Mouse (Mus musculus) urinary bladder, postnatal 36 days (tissue): ENCODE measurements around the gene Gnpat.
A peak's percentile ranks its signal among the peaks of the same experiment; 100 is the strongest.

Experiments
- DNase-seq, 2 experiments: peaks; one replicate each; pipeline ENCODE4 v3.0.0; 2022; ENCODE audit warnings: low spot score in 2 of 2, mixed read lengths in 1 of 2

Gene Gnpat

DNA sequence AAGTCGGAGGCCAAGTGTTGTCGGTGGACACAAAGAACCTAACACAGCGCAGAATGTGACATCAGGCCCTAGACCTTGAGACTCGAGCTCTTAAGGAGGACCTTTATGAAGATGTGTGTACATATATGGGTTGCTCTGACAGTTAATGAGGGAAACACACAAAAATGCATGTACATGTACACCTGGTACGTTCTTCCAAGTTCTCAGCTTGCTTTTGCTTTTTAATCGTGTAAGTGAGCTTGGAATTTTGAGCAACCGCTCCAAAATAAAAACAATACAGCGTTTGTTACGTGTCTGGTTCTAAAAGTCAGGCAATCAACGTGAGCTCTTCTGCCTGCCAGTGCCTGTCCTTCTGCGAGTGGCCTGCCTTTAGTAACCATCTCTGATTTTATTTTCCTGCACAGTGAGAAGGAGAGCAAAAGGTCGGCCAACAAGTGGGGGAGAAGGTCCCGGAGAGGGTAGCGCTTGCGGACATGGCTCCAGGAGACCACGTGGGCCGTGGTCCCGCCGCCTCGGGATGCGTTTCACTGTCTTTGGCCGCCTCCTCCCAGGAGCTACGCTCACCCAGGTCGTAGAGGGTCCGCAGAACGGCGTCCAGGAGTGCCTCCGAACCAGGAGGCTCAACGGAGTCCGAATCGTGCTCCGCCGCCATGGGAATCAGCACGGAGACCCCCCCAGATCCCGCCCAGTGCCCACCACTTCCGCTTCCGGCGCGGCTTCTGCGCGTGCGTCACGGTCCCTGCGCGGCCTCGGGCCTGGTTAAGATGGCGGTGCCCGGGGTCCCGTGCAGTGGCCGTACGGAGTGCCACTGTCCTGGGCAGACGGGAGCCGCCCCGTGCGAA, at the start of gene Gnpat, which contains the start of gene 2810004N23Rik:
Gene Gnpat, plus strand, starts transcription at position 713 of the 842 bp plus-strand sequence.
Gene 2810004N23Rik, minus strand, starts transcription at position 800 of the 842 bp plus-strand sequence.
- peak; percentile 91 to 92 for DNase-seq

DNA sequence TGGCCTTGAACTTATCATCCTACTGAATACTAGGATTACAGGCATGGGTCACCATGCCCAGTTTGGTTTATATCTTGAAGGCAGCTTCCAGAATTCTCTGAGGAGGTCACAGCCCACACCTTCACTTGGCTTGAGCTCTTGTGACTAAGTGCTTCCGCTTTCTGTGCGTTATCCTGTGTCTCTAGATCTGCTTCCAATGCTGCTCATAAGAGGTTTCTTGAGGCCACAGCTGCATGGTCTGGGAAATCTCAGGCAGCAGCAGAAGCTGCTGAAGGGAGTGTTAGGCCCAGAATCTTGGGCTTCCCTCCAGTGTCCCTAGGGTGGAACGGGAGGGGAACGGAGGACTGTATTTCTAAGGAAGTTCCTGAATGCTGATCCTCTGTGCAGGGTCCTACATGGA, 49.5 kb upstream of the Gnpat start:
- no peak for DNase-seq

DNA sequence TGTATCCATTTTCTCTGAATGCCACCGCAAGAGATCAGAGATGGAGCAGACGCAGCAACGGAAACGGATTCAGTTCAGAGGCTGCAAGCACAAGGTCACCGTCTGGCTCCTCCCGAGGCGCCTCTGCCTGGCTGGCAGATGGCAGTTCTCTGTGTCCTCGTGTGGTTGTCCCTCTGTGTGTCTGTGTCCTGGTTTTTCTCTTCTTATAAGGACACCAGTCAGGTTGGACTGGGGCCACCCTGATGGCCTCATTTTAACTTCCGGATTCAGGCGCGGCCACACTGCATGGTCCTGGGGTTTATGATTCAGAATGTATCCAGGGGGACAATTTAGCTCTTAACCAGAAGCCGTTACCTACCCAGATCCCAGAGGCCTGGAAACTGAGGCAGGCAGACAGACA, 47.0 kb upstream of the Gnpat start:
- DNase-seq, result no peak

DNA sequence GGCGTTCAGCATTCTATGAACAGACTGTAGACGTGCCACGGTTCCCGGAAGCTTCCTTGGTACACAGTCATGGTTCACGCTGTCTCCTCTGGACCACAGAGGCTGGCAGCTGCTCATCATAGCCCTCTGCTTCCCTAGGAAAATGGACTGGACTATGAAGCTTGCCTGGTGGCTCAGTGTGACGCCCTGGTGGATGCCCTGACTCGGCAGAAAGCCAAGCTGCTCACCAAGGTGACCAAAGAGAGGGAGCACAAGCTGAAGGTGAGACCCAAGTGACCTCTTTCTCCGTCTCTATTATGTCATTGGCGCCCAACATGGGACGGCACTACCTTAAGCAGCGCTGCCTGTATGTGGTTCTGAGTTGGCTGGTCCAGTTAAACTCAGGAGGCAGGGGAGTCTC, 46.0 kb upstream of the Gnpat start:
- no peak for DNase-seq

DNA sequence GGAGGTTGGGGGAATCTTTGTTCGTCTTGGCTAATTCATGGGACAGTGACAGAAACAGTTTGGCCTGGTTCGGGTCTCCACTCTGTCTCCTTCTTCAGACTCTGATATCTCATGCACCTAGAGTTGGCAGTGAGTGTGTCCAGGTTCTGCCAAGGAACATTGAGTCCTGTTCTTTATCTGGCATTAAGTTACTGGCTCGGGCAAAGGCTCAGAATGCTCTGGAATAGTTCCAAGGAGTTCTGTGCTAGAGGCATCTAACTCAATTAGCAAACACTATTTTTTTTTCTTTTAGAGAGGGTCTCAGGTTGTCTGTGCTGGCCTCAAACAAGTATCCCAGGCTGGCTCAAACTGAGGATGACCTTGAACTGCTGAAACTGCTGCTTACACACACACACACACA, 45.5 kb upstream of the Gnpat start:
- DNase-seq, result no peak

DNA sequence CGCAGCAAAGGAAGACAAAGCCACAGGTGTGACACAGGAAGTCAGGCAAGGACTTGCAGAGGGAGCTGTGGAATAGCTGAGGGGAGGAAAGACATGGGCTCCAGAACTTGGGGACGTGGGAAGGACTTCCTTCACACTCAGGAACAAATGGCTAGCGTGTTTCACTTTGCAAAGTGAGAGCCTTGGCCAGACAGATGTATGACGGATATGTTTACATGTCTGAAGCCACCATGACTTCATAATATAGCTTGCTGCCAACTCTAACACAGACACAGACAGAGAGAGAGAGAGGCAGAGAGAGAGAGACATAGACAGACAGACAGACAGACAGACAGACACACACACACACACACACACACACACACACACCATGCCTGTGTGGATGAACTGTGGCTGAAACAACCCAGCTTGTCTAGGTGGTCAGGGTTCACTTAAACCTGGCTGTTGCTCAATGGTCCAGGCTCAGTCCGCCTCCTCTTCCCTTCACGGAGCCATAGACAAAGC, 43.2 kb upstream of the Gnpat start:
- no peak for DNase-seq

DNA sequence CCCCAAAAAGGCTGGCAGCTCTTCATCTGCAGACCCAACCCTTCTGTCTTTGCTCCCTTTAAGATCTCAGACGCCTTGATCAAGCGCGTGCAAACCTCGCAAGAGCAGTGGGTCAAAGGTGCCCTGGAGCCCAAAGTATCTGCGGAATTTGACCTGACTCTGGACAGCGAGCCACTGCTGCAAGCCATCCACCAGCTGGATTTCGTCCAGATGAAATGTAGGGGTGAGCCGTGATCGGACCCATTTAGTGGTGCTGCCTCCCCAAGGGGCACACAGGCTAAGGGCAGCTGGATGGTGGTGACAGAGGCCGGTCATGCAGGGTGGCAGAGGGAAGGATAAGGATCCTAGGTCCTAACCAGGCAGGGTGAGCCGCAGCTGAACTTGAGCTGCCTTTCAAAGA, 42.7 kb upstream of the Gnpat start:
- DNase-seq, result no peak

DNA sequence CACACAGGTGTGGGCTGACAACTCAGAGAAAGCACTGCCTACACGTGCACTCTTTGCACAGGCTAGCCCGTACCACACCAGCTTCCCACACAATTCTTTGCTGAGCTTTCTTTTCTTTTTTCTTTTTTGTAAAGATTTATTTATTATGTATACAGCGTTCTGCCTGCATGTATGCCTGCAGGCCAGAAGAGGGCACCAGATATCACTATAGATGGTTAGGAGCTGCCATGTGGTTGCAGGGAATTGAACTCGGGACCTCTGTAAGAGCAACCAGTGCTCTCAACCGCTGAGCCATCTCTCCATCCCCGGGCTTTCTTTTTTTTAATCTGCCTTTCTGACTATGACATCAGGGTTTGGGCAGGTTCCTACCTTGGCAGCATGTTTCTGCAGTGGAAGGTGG, 39.3 kb upstream of the Gnpat start:
- DNase-seq, result no peak

DNA sequence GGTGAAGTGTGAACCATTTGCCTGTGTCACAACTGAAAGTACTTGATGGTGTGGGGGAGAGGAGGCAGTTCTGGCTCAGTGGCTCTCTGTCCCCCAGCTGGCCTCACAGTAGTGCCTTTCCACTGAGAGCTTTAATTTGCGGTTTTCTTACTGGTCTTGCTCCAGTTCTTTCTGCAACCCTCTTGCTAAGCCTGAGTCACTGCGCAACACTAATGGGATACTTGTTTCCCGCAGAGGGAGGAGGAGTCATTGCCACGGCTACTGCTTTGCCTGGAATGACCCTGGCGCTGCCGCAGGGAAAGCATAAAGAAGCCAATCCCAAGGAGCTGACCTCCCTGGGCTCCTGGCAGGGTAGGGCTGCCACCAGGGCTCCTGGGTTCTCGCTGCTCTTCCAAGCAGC, 36.2 kb upstream of the Gnpat start:
- DNase-seq, result peak in 1 of 2 experiments; percentile 37

DNA sequence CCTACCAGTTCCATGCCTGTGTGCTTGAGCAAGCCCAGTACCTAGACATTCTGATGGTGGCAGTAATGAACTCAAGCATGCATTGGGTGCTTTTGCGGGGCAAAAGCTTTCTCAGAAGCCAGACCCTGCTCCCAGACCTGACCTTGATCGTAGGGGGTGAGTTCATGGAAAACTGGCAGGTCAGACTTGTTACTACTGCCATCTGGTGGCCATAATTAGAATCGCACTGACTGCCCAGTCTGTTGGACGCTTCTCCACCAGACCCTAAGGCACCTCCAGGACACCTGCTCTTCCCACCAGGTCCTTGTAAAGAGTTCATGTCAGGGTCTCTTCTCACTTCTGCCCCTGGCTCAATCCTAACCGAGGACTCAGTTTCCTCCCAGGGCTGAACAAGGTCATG, 35.4 kb upstream of the Gnpat start:
- DNase-seq, result peak; percentile 9 to 38

DNA sequence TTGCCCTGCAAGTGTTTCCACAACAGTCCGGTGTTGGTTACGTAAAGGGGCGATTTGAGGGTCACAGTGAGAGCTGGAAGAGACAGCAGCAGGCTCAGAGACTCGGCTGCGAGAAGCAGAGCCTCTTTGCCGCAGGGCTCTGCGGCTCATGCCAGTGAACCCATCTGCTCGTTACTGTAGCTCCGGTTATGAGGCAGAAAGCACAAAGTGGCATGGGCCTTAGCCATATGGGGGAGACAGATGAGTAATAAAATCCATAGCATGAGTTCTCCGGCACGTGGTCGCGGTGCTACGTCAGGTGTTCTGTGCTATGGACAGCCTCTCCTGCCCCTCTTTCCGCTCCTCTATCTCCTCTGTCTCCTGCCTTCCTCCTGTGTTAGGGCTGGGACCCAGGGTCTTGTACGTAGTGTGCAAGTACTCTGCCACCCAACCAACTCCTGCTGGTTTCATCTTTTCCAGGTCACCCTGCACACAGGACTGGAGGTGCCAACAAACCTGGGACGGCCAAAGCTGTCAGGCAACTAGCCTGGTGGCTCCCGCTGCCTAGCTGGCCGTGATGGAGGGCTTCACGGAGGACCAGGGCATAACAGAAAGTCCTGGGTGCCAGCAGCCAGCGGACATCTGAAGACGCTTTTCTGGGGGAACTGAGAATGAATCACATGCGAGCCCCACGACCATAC, 34.1 kb upstream of the Gnpat start:
- no peak for DNase-seq

DNA sequence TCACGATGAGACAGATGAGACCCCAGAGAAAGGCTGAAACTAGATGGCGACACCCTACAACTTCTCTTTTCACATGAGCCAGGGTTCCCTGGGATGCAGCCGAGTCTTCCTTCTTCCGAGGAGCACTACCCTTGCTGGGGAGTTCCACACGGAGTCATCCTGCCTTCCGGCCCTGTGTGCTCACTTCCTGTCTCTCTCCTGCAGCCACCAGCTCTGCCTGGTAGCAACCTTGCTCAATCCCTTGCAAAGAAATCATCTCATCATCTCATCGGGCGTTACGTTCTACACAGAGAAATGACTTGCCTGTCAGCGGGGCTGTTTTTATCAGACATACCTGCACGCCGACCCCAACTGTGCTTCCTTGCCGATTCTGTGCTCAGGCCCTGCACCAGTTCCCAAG, 32.8 kb upstream of the Gnpat start:
- DNase-seq, result no peak

DNA sequence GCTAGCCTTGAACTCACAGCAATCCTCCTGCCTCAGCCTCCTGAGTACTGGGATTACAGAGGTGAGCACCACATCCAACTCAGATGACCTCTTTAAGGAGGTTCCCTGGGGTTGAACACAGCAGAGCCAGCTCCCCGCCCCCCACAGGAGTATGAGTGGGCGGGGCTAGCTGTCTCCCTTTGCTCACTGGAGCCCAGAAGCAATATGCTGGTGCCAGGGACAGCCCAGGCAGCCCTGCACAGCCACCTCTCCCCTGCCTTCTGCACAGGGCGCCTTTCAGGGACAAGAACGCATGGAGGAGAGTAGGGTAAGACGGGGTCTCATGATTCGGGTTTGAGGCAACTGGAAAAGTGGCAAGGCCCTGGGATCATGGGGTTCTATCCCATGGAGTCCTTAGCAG, 31.3 kb upstream of the Gnpat start:
- no peak for DNase-seq

DNA sequence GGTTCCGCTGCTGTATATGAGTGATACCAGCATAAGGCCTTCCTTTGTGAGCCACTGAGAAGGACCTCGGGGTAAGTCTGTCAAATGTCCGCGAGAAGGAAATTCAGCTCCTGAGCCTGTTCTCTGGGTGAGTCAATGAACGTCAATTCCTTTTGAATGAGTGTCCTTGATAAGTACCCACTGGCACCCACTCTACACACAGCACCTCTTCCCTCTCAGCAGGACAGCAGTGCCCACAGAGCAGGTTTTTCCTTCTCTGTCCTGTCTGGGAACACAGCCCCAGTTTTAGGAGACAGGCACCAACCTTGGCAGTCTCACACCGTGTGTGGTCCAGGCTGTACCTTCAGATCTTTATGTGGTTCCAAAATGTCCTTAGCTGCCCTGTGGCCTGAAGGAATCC, 30.9 kb upstream of the Gnpat start:
- DNase-seq, result no peak

DNA sequence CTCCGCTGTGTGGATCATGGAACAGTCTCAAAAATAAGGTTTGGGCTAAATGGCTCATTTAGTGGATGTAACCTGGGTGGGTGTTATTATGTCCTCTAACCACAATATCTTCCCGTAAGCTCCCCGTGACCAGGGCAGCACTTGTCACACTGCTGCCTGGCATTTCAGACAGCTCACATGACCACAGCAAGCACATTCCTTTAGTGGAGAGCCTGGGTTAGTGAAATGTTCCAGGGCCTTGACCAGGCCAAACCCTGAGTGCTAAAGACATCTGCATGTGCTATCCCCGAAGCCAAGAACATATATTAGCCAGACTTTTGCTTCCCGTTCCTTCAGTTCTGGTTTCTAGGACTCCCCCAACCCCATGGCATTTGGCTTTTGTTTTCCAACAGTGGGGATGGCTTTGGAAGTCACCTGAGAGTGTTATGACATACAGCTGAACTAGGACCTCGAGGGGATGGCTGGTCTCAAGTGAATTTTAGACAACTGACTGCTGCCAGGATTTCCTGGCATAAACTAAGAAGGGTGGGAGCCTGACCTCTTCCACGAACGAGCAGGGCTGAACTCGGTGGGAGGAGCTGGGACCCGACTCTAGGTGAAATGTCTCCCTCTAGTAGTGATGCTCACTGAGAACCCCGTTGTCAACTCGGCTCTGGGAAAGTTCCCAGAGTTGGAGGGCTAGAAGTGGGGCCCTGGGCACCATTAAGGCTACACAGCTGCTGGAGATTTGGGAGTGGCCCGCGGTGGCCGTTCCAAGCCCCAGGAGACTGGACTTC, 29.2 kb upstream of the Gnpat start:
- DNase-seq, result no peak

DNA sequence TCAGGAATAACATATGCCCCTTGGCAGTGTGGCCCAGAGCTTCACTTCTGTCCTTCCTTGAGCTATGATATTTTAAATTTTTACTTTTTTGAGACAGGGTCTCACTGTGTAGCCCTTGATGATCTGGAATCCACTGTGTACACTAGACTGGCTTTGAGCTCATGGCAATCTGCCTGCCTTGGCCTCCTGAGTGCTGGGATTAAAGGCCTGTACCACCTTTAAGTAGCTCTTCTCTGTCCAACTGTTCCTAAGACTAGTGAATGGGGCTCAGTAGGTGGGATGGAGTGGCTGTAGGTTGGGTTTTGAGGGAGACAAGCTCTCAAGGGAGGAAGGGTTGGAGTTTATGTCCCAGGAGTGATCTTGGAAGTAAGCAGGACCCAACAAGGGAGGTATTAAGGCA, 27.0 kb upstream of the Gnpat start:
- no peak for DNase-seq

DNA sequence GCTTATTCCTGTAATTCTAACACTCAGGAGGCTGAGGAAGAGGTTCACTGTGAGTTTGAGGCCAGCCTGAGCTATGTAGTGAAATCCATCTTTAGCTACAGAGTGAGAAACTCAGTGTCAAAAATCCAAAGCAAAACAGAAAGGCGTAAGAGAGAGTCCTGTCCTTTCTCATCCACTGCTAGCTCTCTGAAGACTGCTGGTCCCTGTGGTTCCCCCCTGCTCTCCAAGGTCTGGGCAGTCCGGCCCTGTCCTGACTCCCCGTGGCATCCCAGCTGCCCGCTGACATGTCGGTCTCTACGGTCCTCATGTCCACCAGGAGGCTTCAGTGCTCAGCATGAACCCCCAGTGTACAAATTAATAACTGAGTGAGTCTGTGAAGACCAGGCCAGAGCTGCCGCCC, 26.6 kb upstream of the Gnpat start:
- DNase-seq, result no peak

DNA sequence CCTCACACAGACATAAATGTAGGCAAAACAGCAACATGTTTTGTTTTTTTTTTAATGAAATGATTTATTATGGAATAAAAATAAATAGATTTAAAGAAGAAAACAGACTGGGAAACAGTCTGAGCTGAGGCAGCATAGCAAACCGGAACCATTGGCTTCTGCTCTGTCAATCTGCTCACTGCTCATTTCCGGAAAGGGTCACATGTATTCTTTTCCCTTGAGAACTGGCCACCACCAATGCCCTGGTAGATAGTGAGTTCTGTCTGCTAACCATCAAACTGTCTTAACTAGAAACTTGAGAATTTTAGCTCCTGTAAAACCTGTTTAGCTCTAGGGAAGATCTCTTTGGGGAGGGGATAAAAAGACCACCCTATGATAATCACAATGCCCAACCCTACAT, 25.9 kb upstream of the Gnpat start:
- DNase-seq, result no peak

DNA sequence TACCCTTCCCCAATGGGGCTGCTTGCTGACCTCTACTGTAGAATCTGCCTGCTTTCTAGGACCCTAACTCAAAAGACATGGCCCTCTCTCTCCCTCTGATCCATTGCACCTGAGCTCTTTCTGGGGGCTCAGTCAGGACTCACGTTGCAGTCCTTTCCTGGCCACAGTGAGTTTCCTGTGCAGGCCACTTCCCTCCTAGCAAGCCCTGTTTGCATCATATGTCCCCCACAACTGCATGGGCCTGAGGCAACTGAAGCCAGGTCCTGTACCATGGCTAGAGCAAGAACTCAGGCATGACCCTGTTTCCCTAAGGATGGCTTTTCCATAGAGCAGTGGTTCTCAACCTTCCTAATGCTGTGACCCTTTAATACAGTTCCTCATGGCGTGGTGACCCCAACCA, 24.9 kb upstream of the Gnpat start:
- no peak for DNase-seq

DNA sequence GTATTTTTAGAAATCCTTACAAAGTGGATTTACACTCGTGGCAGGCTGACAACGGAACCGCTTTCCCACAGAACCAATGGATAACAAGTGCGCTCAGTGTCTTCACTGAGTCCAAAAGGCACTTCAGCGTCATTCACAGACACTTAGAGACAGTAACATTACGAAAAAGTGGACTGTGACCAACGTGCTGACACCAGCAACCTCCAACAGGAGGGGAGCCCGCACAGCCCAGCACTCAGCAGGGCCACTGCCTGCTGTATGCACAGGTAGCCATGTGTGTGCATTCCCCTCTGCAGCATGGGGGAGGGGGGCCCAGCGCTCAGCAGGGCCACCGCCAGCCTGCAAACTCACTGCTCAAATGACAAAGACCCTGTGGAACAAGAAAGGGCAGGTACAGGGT, 23.5 kb upstream of the Gnpat start:
- DNase-seq, result no peak

DNA sequence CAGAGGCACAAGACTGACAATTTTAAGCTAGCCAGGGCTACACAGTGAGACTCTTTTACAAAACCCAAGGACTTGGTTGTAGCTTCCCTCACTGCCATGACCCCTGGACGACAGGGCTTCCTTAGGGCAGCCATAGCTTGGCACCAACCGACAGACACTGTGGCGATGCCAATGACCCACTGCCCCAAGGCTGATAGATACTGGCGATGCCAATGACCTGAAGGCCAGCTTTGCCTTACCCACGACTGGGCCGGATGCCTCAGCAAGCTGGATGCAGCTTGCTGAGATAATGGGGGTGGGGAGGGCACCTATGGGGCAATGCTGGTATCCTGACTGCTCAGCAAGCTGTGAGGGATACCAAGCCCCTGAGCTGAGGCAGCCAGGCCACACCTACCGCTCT, 21.9 kb upstream of the Gnpat start:
- DNase-seq, result no peak

DNA sequence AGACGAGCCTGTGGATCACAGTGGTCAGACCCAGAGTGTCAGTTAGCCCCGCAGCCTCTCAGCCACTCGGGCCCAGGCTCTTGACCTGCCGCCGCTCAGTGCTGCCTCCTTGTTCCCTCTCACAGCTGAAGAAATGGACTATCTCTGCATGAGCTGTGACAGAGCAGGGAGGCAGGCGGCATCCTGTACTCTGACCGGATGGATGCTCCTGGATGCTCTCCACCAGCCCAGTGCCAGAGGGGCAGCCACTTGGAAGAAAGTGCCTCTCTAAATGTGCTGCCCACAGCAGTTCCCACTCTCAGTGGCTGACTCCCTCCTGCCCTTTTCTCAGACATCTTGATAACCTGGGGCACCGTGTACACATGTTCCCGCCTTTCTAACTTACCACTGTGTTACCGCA, 21.1 kb upstream of the Gnpat start:
- no peak for DNase-seq
